Mouse (Mus musculus) midbrain, embryonic 14.5 days (tissue): ENCODE data around the gene Myo15b. TPM values are rescaled to one million over a fixed set of nuclear protein-coding genes. Genes with fewer than 3 reads are reported as not detected.

ENCODE experiments used
- ATAC-seq: fragments of 200-750 bp; cut with Nextera tagmentation; 2 replicates; pipeline ENCODE4 v1.8.0; 2017; ENCODE audit warnings: moderate number of reproducible peaks, moderate library complexity; ENCODE audit not compliant: low FRiP score, low TSS enrichment
- DNase-seq: peaks from one replicate; pipeline ENCODE4 v3.0.0-alpha.2; 2015
- H3K27ac ChIP-seq: fragments of 300-500 bp; sonication (generic); replicated peaks from 2 replicates; pipeline ENCODE4 v1.5.1; 2014; ENCODE audit warnings: mild to moderate bottlenecking, low read depth, low read length, moderate library complexity
- H3K27me3 ChIP-seq: fragments of 300-500 bp; sonication (generic); 2 replicates; pipeline ENCODE4 v1.6.1; 2014; ENCODE audit warnings: low read length, control low read depth, mixed read lengths; ENCODE audit not compliant: control insufficient read depth, insufficient read depth
- H3K36me3 ChIP-seq: fragments of 300-500 bp; sonication (generic); 2 replicates; pipeline ENCODE4 v1.6.1; 2014; ENCODE audit warnings: low read length, control low read depth; ENCODE audit not compliant: control insufficient read depth, insufficient read depth
- H3K4me1 ChIP-seq: fragments of 300-500 bp; sonication (generic); 2 replicates; pipeline ENCODE4 v1.6.1; 2014; ENCODE audit warnings: mild to moderate bottlenecking, antibody characterized with exemption, low read length, control low read depth; ENCODE audit not compliant: control insufficient read depth, insufficient read depth
- H3K4me2 ChIP-seq: fragments of 300-500 bp; sonication (generic); 2 replicates; pipeline ENCODE4 v1.6.1; 2014; ENCODE audit warnings: mild to moderate bottlenecking, low read length, moderate library complexity
- H3K4me3 ChIP-seq: fragments of 300-500 bp; sonication (generic); replicated peaks from 2 replicates; pipeline ENCODE4 v1.5.1; 2014; ENCODE audit warnings: low read depth, low read length
- H3K9ac ChIP-seq: fragments of 300-500 bp; sonication (generic); replicated peaks from 2 replicates; pipeline ENCODE4 v1.6.1; 2014; ENCODE audit warnings: mild to moderate bottlenecking, low read length, moderate library complexity
- H3K9me3 ChIP-seq: fragments of 300-500 bp; sonication (generic); 2 replicates; pipeline ENCODE4 v1.6.1; 2016; ENCODE audit warnings: low read length, control low read depth, mixed read lengths; ENCODE audit not compliant: control insufficient read depth
- WGBS: fragments of 180-500 bp; shearing (Covaris S2); extraction: QIAGEN DNeasy Blood & Tissue Kit; methylation state at CpG from one replicate; pipeline ENCODE4 v1.1.7; 2014; 5-methylcytosine and 5-hydroxymethylcytosine counted together
- polyA plus RNA-seq: library from polyadenylated mRNA; unstranded; fragments of >200 nt; fragmentation: Nextera tagmentation; extraction: Ambion mirVana; gene quantifications from 2 replicates; pipeline ENCODE4 v1.2.1, GENCODE M21; 2014

The Myo15b gene
- polyA plus RNA-seq: 0.15 TPM in 1 of 2 replicates, not detected in the other

- WGBS: 7% methylated on average over 27 of the region's 27 CpGs
- Histone ChIP-seq H3K9ac (no peak within 1 kb of the TSS; the same call in 1 of the 2 replicates), H3K4me2 (peak within 1 kb of the TSS; percentile 48), H3K36me3 (no peaks in the 10 kb centered on the region), H3K4me1 (no peaks in the 10 kb centered on the region), H3K4me3 (peak within 1 kb of the TSS; percentile 32), H3K27me3 (peaks cover 38% of the 10 kb centered on the region), H3K9me3 (no peaks in the 10 kb centered on the region), H3K27ac (no peak within 1 kb of the TSS)
- no peak for ATAC-seq
- DNase-seq: no peak
Observed at GRCm38 (mm10) chr11:115858354-115858753, at the start of gene Myo15b. Gene Myo15b (plus strand): TSS chr11:115858406.

DNA sequence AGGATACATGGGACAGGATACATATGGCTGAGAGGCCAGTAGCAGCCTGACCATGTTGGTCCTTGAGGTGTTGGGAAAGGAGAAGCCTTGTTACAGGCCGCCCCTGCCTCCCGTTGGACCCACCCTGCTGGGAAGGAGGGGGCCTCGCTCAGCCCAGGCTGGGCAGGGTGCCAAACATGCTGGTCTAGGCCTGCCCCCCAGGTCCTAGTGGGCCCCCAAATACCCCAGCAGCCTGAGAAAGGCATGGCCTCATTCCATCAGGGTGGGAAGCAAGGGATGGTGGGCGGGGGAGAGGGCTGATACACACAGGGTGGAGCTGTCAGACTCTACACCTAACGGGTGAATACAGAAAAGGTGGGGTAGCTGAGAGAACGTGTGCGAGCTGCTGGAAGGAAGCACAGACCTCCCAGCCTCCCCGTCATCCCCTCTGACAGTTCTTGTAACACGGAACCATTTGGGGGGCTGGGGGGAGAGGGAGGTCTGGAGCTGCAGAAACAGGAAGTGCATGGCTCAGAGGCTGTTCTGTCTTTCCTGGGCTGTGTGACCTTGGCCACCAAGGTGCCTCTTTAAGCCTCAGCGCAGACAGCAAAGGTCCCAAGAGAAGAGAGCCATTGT is 49.4 kb upstream of the Myo15b start:
- 0 out of 2 replicates have a peak overlapping the region, but pooled peaks have one; percentile 2 for H3K4me3 ChIP-seq
- H3K36me3 ChIP-seq: peaks cover 23% of the 10 kb centered on the region
- ATAC-seq (no peak), DNase-seq (peak; percentile 72)
- no peaks in the 10 kb centered on the region for H3K9me3 ChIP-seq
- H3K9ac ChIP-seq: 0 out of 2 replicates have a peak overlapping the region, but pooled peaks have one; percentile 20
- H3K4me1 ChIP-seq: peaks cover 33% of the 10 kb centered on the region
- 53% methylated on average over 10 of the region's 10 CpGs for whole genome bisulfite sequencing
- peak overlapping the region; percentile 75 for H3K4me2 ChIP-seq
- H3K27ac ChIP-seq: peak overlapping the region; percentile 61
- H3K27me3 ChIP-seq: no peaks in the 10 kb centered on the region

DNA sequence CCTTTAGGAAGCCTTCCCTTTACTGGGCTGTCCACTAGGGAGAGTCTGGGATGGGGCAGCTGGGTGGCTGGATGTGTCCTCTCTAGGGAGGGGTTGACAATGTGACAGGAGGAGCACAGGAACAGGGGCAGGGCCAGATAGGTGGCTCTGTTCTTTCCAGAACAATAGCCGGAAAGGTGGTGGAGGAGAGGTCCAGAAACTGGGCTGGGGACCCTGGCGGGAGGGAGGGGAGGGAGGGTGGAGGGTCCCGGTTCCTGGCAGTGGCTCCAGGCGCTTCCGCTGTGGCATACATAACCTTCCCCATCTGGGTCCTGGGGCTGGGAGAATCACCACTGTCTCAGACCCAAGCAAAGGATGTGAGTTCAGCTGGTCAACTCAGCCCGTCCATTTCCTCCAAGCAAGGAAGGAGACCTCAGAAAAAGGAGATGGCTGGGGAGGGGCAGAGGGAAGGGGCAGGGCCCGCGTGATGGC is 48.9 kb upstream of the Myo15b start:
- peaks cover 36% of the 10 kb centered on the region for H3K4me1 ChIP-seq
- H3K4me2 ChIP-seq: peak overlapping the region; percentile 75
- peak overlapping the region; percentile 38; the same call in 1 of the 2 replicates for H3K27ac ChIP-seq
- 72% methylated on average over 8 of the region's 8 CpGs for WGBS
- no peaks in the 10 kb centered on the region for H3K9me3 ChIP-seq
- H3K36me3 ChIP-seq: peaks cover 20% of the 10 kb centered on the region
- ATAC-seq (no peak), DNase-seq (no peak)
- H3K9ac ChIP-seq: no peak overlapping the region
- H3K27me3 ChIP-seq: no peaks in the 10 kb centered on the region
- no peak overlapping the region for H3K4me3 ChIP-seq

GRCm38 (mm10) chr11:115810377-115810776 is 47.8 kb upstream of the Myo15b start:
- no peak overlapping the region for H3K27ac ChIP-seq
- DNase-seq (no peak), ATAC-seq (no peak)
- H3K4me2 ChIP-seq: peak overlapping the region; percentile 75
- H3K27me3 ChIP-seq: no peaks in the 10 kb centered on the region
- H3K36me3 ChIP-seq: peaks cover 12% of the 10 kb centered on the region
- WGBS: 87% methylated on average over 14 of the region's 14 CpGs
- peaks cover 40% of the 10 kb centered on the region for H3K4me1 ChIP-seq
- peak overlapping the region; percentile 8 for H3K4me3 ChIP-seq
- no peaks in the 10 kb centered on the region for H3K9me3 ChIP-seq
- no peak overlapping the region for H3K9ac ChIP-seq

DNA sequence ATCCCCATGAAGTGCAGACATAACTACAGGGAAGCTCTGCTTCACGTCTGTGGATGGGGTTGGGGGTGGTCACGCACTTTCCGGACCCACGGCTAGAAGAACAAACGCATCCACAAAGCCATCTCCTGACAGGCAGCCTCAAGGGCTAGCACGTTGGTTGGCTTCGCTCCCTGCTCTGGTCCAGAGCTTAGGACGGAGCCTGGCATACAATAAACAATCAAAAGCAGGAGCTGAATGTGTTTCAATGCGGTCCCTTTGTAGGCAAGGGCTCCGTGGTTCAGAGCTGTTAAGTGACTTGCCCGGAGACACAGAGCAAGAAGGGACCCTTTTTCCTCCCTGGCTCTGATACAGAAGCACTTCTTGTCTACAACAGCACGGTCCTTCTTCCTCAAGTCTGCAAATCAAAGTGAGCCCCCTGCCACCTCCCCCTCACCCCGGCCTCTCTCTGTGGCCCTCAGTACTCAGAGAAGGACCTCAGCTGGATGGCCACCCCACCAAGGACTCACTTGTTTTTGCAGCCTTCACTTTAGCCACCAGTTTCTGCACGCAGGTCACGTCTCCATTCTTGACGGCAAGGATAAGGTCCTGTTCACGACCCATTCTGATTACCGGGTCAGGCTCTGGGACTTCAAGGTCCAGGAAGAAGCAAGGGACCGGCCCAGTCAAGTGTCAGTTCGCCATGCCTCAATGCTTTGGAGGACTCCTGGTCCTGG is 46.7 kb upstream of the Myo15b start:
- no peaks in the 10 kb centered on the region for H3K9me3 ChIP-seq
- H3K27ac ChIP-seq: no peak overlapping the region

DNA sequence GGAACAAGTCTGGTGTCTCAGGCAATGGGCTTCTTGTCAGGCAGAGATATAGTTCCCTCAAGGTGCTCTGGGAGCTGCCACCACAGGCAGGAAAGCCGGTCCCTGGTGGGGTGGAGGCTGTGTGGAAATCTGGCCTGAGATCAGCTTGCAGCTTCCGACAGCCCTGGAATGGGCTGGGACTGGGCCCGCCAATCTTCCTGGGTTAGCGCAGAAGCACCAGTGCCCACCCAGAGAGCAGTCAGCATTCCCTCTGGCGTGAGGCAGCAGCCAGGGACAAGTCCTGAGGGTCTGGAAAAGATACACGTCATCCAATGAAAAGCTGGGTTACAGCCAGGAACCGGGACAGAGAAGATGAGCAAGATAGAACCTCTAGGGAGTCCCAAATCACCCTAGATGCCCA is 46.1 kb upstream of the Myo15b start:
- 0 out of 2 replicates have a peak overlapping the region, but pooled peaks have one; percentile 66 for H3K9ac ChIP-seq
- peaks cover 47% of the 10 kb centered on the region for H3K4me1 ChIP-seq
- H3K27ac ChIP-seq: no peak overlapping the region
- H3K9me3 ChIP-seq: no peaks in the 10 kb centered on the region
- DNase-seq (no peak), ATAC-seq (no peak)
- H3K4me3 ChIP-seq: peak overlapping the region; percentile 94
- peaks cover 9% of the 10 kb centered on the region; the same call in 1 of the 2 replicates for H3K36me3 ChIP-seq
- H3K4me2 ChIP-seq: peak overlapping the region; percentile 75
- H3K27me3 ChIP-seq: no peaks in the 10 kb centered on the region
- WGBS: 34% methylated on average over 7 of the region's 7 CpGs

More for the DNA sequence above, 46.7 kb upstream of the Myo15b start:
- Histone ChIP-seq H3K4me3 (peak overlapping the region; percentile 94), H3K4me2 (peak overlapping the region; percentile 75), H3K4me1 (peaks cover 47% of the 10 kb centered on the region), H3K36me3 (peaks cover 7% of the 10 kb centered on the region), H3K27me3 (no peaks in the 10 kb centered on the region), H3K9ac (no peak overlapping the region)
- DNase-seq (no peak), ATAC-seq (no peak)
- 84% methylated on average over 20 of the region's 20 CpGs for WGBS

- ATAC-seq (peak; percentile 3; the same call in 1 of the 2 replicates), DNase-seq (peak; percentile 58)
- peaks cover 43% of the 10 kb centered on the region for H3K4me1 ChIP-seq
- H3K27me3 ChIP-seq: no peaks in the 10 kb centered on the region
- peak overlapping the region; percentile 60 for H3K27ac ChIP-seq
- 4% methylated on average over 28 of the region's 28 CpGs for WGBS
- peak overlapping the region; percentile 75 for H3K4me2 ChIP-seq
- H3K9me3 ChIP-seq: no peaks in the 10 kb centered on the region
- H3K4me3 ChIP-seq: peak overlapping the region; percentile 94
- H3K9ac ChIP-seq: peak overlapping the region; percentile 66
- peaks cover 13% of the 10 kb centered on the region; the same call in 1 of the 2 replicates for H3K36me3 ChIP-seq
Observed at GRCm38 (mm10) chr11:115812533-115813420, 45.4 kb upstream of the Myo15b start.
